Mouse (Mus musculus): Measurements from ENCODE around the gene Leng9. TPM values are rescaled to one million over a fixed set of nuclear protein-coding genes. Genes with fewer than 3 reads are reported as not detected.

Leng9 gene
- 9.9 and 13.7 TPM in 2 replicates for polyA plus RNA-seq (2012; rRNA removed)

GRCm38 (mm10) chr7:4150059-4150541 is at the start of gene Leng9:
TSS of gene Leng9 (minus strand) at chr7:4150374.
- Histone ChIP-seq H3K27ac (ENCODE audit: insufficient read depth, low read length) (peak within 1 kb of the TSS; percentile 100), H3K36me3 (ENCODE audit: control insufficient read depth, insufficient read depth, low read length) (peaks cover 16% of the 10 kb centered on the region), H3K4me1 (ENCODE audit: control insufficient read depth, insufficient read depth, insufficient read length) (peaks cover 10% of the 10 kb centered on the region), H3K27me3 (ENCODE audit: control insufficient read depth, insufficient read depth, low read length) (no peaks in the 10 kb centered on the region), H3K4me3 (ENCODE audit: extremely low read depth, insufficient read depth, insufficient read length) (peak within 1 kb of the TSS; percentile 91)
- peak in 1 of 2 experiments; percentile 74 for DNase-seq (ENCODE audit: low read depth in 1 of 2, low spot score in 2 of 2)
- WGBS = 2% methylated on average over 14 of the region's 14 CpGs
- TF ChIP-seq CTCF (IDR thresholded peaks at IDR 0.05; ENCODE audit: extremely low read depth, insufficient read depth, insufficient read length, insufficient replicate concordance) (no peak), POLR2A (IDR thresholded peaks at IDR 0.05; ENCODE audit: low read depth, low read length) (no peak)

GRCm38 (mm10) chr7:4178438-4178837 is 28.3 kb upstream of the Leng9 start:
- 46% methylated on average over 3 of the region's 3 CpGs for WGBS
- DNase-seq (ENCODE audit: low read depth in 1 of 2, low spot score in 2 of 2) = no peak

GRCm38 (mm10) chr7:4170193-4170938 is 20.2 kb upstream of the Leng9 start:
- Histone ChIP-seq H3K4me3 (ENCODE audit: extremely low read depth, insufficient read depth, insufficient read length) (no peak overlapping the region), H3K36me3 (ENCODE audit: control insufficient read depth, insufficient read depth, low read length) (no peaks in the 10 kb centered on the region), H3K27ac (ENCODE audit: insufficient read depth, low read length) (no peak overlapping the region), H3K4me1 (ENCODE audit: control insufficient read depth, insufficient read depth, insufficient read length) (no peaks in the 10 kb centered on the region), H3K27me3 (ENCODE audit: control insufficient read depth, insufficient read depth, low read length) (no peaks in the 10 kb centered on the region; the same call in 1 of the 2 replicates)
- TF ChIP-seq POLR2A (IDR thresholded peaks at IDR 0.05; ENCODE audit: low read depth, low read length) (no peak), CTCF (IDR thresholded peaks at IDR 0.05; ENCODE audit: extremely low read depth, insufficient read depth, insufficient read length, insufficient replicate concordance) (no peak)
- DNase-seq (ENCODE audit: low read depth in 1 of 2, low spot score in 2 of 2) = no peak
- WGBS = 80% methylated on average over 6 of the region's 6 CpGs

More at GRCm38 (mm10) chr7:4178438-4178837, 28.3 kb upstream of the Leng9 start:
- no peaks in the 10 kb centered on the region for H3K4me1 ChIP-seq (ENCODE audit: control insufficient read depth, insufficient read depth, insufficient read length)
- no peak overlapping the region for H3K4me3 ChIP-seq (ENCODE audit: extremely low read depth, insufficient read depth, insufficient read length)
- no peak for TF ChIP-seq CTCF (IDR thresholded peaks at IDR 0.05; ENCODE audit: extremely low read depth, insufficient read depth, insufficient read length, insufficient replicate concordance)
- no peaks in the 10 kb centered on the region for H3K36me3 ChIP-seq (ENCODE audit: control insufficient read depth, insufficient read depth, low read length)
- no peak overlapping the region for H3K27ac ChIP-seq (ENCODE audit: insufficient read depth, low read length)
- H3K27me3 ChIP-seq (ENCODE audit: control insufficient read depth, insufficient read depth, low read length) = no peaks in the 10 kb centered on the region

- no peak overlapping the region for H3K27ac ChIP-seq (ENCODE audit: insufficient read depth, low read length)
- no peaks in the 10 kb centered on the region for H3K4me1 ChIP-seq (ENCODE audit: control insufficient read depth, insufficient read depth, insufficient read length)
These were observed 16.9 kb upstream of the Leng9 start for GRCm38 (mm10) chr7:4167098-4167497.

GRCm38 (mm10) chr7:4165286-4165685 is 15.1 kb upstream of the Leng9 start:
- 30% methylated on average over 3 of the region's 3 CpGs for WGBS
- Histone ChIP-seq H3K4me1 (ENCODE audit: control insufficient read depth, insufficient read depth, insufficient read length) (no peaks in the 10 kb centered on the region), H3K4me3 (ENCODE audit: extremely low read depth, insufficient read depth, insufficient read length) (no peak overlapping the region), H3K27ac (ENCODE audit: insufficient read depth, low read length) (no peak overlapping the region), H3K27me3 (ENCODE audit: control insufficient read depth, insufficient read depth, low read length) (peaks cover 1% of the 10 kb centered on the region; the same call in 1 of the 2 replicates), H3K36me3 (ENCODE audit: control insufficient read depth, insufficient read depth, low read length) (no peaks in the 10 kb centered on the region)
- TF ChIP-seq CTCF (IDR thresholded peaks at IDR 0.05; ENCODE audit: extremely low read depth, insufficient read depth, insufficient read length, insufficient replicate concordance) (no peak), POLR2A (IDR thresholded peaks at IDR 0.05; ENCODE audit: low read depth, low read length) (no peak)
- DNase-seq (ENCODE audit: low read depth in 1 of 2, low spot score in 2 of 2) = no peak

More at GRCm38 (mm10) chr7:4167098-4167497, 16.9 kb upstream of the Leng9 start:
- H3K36me3 ChIP-seq (ENCODE audit: control insufficient read depth, insufficient read depth, low read length) = no peaks in the 10 kb centered on the region
- no peak for DNase-seq (ENCODE audit: low read depth in 1 of 2, low spot score in 2 of 2)
- peaks cover 1% of the 10 kb centered on the region; the same call in 1 of the 2 replicates for H3K27me3 ChIP-seq (ENCODE audit: control insufficient read depth, insufficient read depth, low read length)
- no peak overlapping the region for H3K4me3 ChIP-seq (ENCODE audit: extremely low read depth, insufficient read depth, insufficient read length)
- no peak for TF ChIP-seq CTCF (IDR thresholded peaks at IDR 0.05; ENCODE audit: extremely low read depth, insufficient read depth, insufficient read length, insufficient replicate concordance)

- no peak for DNase-seq (ENCODE audit: low read depth in 1 of 2, low spot score in 2 of 2)
These were observed 14.1 kb upstream of the Leng9 start, which contains the start of gene Cdc42ep5 for GRCm38 (mm10) chr7:4164090-4164910. TSS of gene Cdc42ep5 (minus strand) at chr7:4164860.

More at GRCm38 (mm10) chr7:4164090-4164910, 14.1 kb upstream of the Leng9 start, which contains the start of gene Cdc42ep5:
- no peaks in the 10 kb centered on the region for H3K4me1 ChIP-seq (ENCODE audit: control insufficient read depth, insufficient read depth, insufficient read length)
- H3K4me3 ChIP-seq (ENCODE audit: extremely low read depth, insufficient read depth, insufficient read length) = peak within 1 kb of the TSS; percentile 20
- H3K27me3 ChIP-seq (ENCODE audit: control insufficient read depth, insufficient read depth, low read length) = peaks cover 1% of the 10 kb centered on the region; the same call in 1 of the 2 replicates
- H3K27ac ChIP-seq (ENCODE audit: insufficient read depth, low read length) = peak within 1 kb of the TSS; percentile 20; the same call in 1 of the 2 replicates
- WGBS = 6% methylated on average over 20 of the region's 20 CpGs
- no peaks in the 10 kb centered on the region for H3K36me3 ChIP-seq (ENCODE audit: control insufficient read depth, insufficient read depth, low read length)
- TF ChIP-seq POLR2A (IDR thresholded peaks at IDR 0.05; ENCODE audit: low read depth, low read length) (no peak), CTCF (IDR thresholded peaks at IDR 0.05; ENCODE audit: extremely low read depth, insufficient read depth, insufficient read length, insufficient replicate concordance) (no peak)
